22 mouse cellular contexts compared by ENCODE assay signal in genomic region chr6:30319216-30319615, GRCm38 (mm10). TPM values are rescaled to one million over a fixed set of nuclear protein-coding genes. Genes with fewer than 3 reads are reported as not detected.
A peak's percentile ranks its signal among the peaks of the same experiment; 100 is the strongest.
DNase-seq lines count a peak whose midpoint lies in the region; ATAC-seq and TF ChIP-seq lines count a peak whose summit lies in the region.
"Had no signal": no experiment of that assay in that cellular context is flagged by ENCODE, and none has a peak within 500 bp of the region (broad histone marks: within the 10 kb centered on the region; RNA-seq: fewer than 3 reads in every experiment).

No protein-coding gene starts in this region.

- no peak overlapping the region for H3K4me3 ChIP-seq in kidney, adult 2 months (ENCODE audit: insufficient read depth, low read depth, low read length)
- H3K4me3 ChIP-seq in kidney, embryonic 14.5 days (ENCODE audit: low read length) = no peak overlapping the region
- no peak overlapping the region for H3K4me3 ChIP-seq in kidney, embryonic 16.5 days (ENCODE audit: low read length)
- no peak overlapping the region for H3K4me3 ChIP-seq in lung, postnatal 0 days (ENCODE audit: low read depth, low read length)
- H3K4me3 ChIP-seq: embryonic facial prominence, embryonic 13.5 days; embryonic facial prominence, embryonic 15.5 days; erythroblast, embryonic 14.5 days; forebrain, embryonic 10.5 days; forebrain, embryonic 12.5 days had no signal

- WGBS in kidney, adult 2 months = 35% methylated on average over 5 of the region's 5 CpGs
- 76% methylated on average over 5 of the region's 5 CpGs for WGBS in kidney, embryonic 14.5 days
- 77% methylated on average over 5 of the region's 5 CpGs for WGBS in kidney, embryonic 16.5 days
- 61% methylated on average over 5 of the region's 5 CpGs for WGBS in lung, postnatal 0 days

- no peaks in the 10 kb centered on the region for H3K9me3 ChIP-seq in kidney, embryonic 14.5 days (ENCODE audit: control insufficient read depth, low read length)
- no peaks in the 10 kb centered on the region for H3K9me3 ChIP-seq in kidney, embryonic 16.5 days (ENCODE audit: low read length)
- H3K9me3 ChIP-seq in lung, postnatal 0 days (ENCODE audit: low read length) = no peaks in the 10 kb centered on the region
- H3K9me3 ChIP-seq: embryonic facial prominence, embryonic 13.5 days; embryonic facial prominence, embryonic 15.5 days; forebrain, embryonic 10.5 days; forebrain, embryonic 12.5 days had no signal

- no peak for TF ChIP-seq POLR2A in kidney, adult 2 months (IDR thresholded peaks at IDR 0.05; ENCODE audit: low read depth, low read length)

- TF ChIP-seq CTCF in kidney, adult 2 months (conservative IDR thresholded peaks at IDR 0.05; ENCODE audit: insufficient read depth, insufficient read length, low read depth, low read length) = no peak
- TF ChIP-seq CTCF in lung, postnatal 0 days (IDR thresholded peaks at IDR 0.05) = no peak

- no peak for TF ChIP-seq EP300 in lung, postnatal 0 days (IDR thresholded peaks at IDR 0.05)

- H3K27me3 ChIP-seq in kidney, adult 2 months (replicated peaks; ENCODE audit: control insufficient read depth, insufficient read depth, low read length) = no peaks in the 10 kb centered on the region
- H3K27me3 ChIP-seq in kidney, embryonic 14.5 days (ENCODE audit: control insufficient read depth, insufficient read depth, low read length) = no peaks in the 10 kb centered on the region
- no peaks in the 10 kb centered on the region for H3K27me3 ChIP-seq in kidney, embryonic 16.5 days (ENCODE audit: insufficient read depth, low read length)
- H3K27me3 ChIP-seq in lung, postnatal 0 days (replicated peaks; ENCODE audit: insufficient read depth, low read length) = no peaks in the 10 kb centered on the region
- H3K27me3 ChIP-seq: embryonic facial prominence, embryonic 13.5 days; embryonic facial prominence, embryonic 15.5 days; forebrain, embryonic 12.5 days had no signal

- no peak overlapping the region for H3K4me2 ChIP-seq in kidney, embryonic 14.5 days (replicated peaks; ENCODE audit: low read depth, low read length)
- H3K4me2 ChIP-seq in kidney, embryonic 16.5 days (replicated peaks; ENCODE audit: low read depth, low read length) = no peak overlapping the region
- H3K4me2 ChIP-seq in lung, postnatal 0 days (replicated peaks; ENCODE audit: low read depth, low read length) = no peak overlapping the region
- H3K4me2 ChIP-seq: embryonic facial prominence, embryonic 13.5 days; embryonic facial prominence, embryonic 15.5 days; forebrain, embryonic 12.5 days had no signal

- H3K27ac ChIP-seq in kidney, adult 2 months (ENCODE audit: insufficient read depth, low read depth, low read length) = no peak overlapping the region
- H3K27ac ChIP-seq in kidney, embryonic 14.5 days (ENCODE audit: low read depth, low read length) = no peak overlapping the region
- H3K27ac ChIP-seq in kidney, embryonic 16.5 days (ENCODE audit: low read length) = no peak overlapping the region
- no peak overlapping the region for H3K27ac ChIP-seq in lung, postnatal 0 days (ENCODE audit: low read length)
- H3K27ac ChIP-seq: embryonic facial prominence, embryonic 13.5 days; embryonic facial prominence, embryonic 15.5 days; forebrain, embryonic 10.5 days; forebrain, embryonic 12.5 days had no signal

- H3K4me1 ChIP-seq in kidney, adult 2 months (ENCODE audit: control insufficient read depth, insufficient read depth, low read length) = no peaks in the 10 kb centered on the region
- 0 out of 2 replicates have a peak, but pooled peaks cover 3% of the 10 kb centered on the region for H3K4me1 ChIP-seq in kidney, embryonic 14.5 days (ENCODE audit: control insufficient read depth, insufficient read depth, low read length)
- H3K4me1 ChIP-seq in kidney, embryonic 16.5 days (ENCODE audit: insufficient read depth, low read length) = no peaks in the 10 kb centered on the region
- no peaks in the 10 kb centered on the region for H3K4me1 ChIP-seq in lung, postnatal 0 days (ENCODE audit: insufficient read depth, low read depth, low read length)
- H3K4me1 ChIP-seq: forebrain, embryonic 12.5 days had no signal

- H3K36me3 ChIP-seq in kidney, adult 2 months (ENCODE audit: control insufficient read depth, insufficient read depth, low read length) = no peaks in the 10 kb centered on the region
- H3K36me3 ChIP-seq in kidney, embryonic 14.5 days (ENCODE audit: control insufficient read depth, insufficient read depth, low read length) = no peaks in the 10 kb centered on the region
- H3K36me3 ChIP-seq in kidney, embryonic 16.5 days (ENCODE audit: insufficient read depth, low read length) = no peaks in the 10 kb centered on the region
- no peaks in the 10 kb centered on the region for H3K36me3 ChIP-seq in lung, postnatal 0 days (ENCODE audit: insufficient read depth, low read length)
- H3K36me3 ChIP-seq: embryonic facial prominence, embryonic 13.5 days; embryonic facial prominence, embryonic 15.5 days; forebrain, embryonic 10.5 days; forebrain, embryonic 12.5 days had no signal

- no peak overlapping the region for H3K9ac ChIP-seq in kidney, embryonic 14.5 days (ENCODE audit: low read depth, low read length)
- no peak overlapping the region for H3K9ac ChIP-seq in kidney, embryonic 16.5 days (replicated peaks; ENCODE audit: low read length)
- no peak overlapping the region for H3K9ac ChIP-seq in lung, postnatal 0 days (replicated peaks; ENCODE audit: low read depth)
- H3K9ac ChIP-seq: embryonic facial prominence, embryonic 13.5 days; embryonic facial prominence, embryonic 15.5 days; forebrain, embryonic 12.5 days had no signal

- ATAC-seq in kidney, embryonic 14.5 days (ENCODE audit: low FRiP score, low TSS enrichment) = no peak
- ATAC-seq in kidney, embryonic 16.5 days (ENCODE audit: low FRiP score, low TSS enrichment) = no peak
- 0 out of 2 replicates have a peak, but pooled peaks have one; percentile 8 for ATAC-seq in lung, postnatal 0 days
- ATAC-seq: forebrain, embryonic 14.5 days had no signal

- DNase-seq in kidney, adult 2 months = peak; percentile 65
- peak; percentile 62 for DNase-seq in kidney, adult 9 months
- DNase-seq in lung, postnatal 0 days (ENCODE audit: low spot score) = no peak
- no peak for DNase-seq in lung, postnatal 4 days
- DNase-seq: adrenal gland, adult 2 months; adrenal gland, postnatal 10 days; adrenal gland, postnatal 25 days; cerebellum, adult 11 months; cerebellum, adult 18-20 months; cerebellum, adult 8-10 months; cerebellum, adult 9-11 months; cerebellum, postnatal 14 days; cerebellum, postnatal 36 days; embryo, embryonic 11 days had no signal

RNA-seq across cellular contexts. Expression of gene Ube2h, which starts 14.9 kb away (rescaled TPM):
- 35.1 and 38.3 TPM in 2 replicates for polyA plus RNA-seq in kidney, adult 2 months (2012; rRNA removed)
- polyA plus RNA-seq in kidney, embryonic 14.5 days (2014; fragmentation: Nextera tagmentation; extraction: Ambion mirVana) = 45.7 and 68.1 TPM in 2 replicates
- 53.7 and 55.5 TPM in 2 replicates for polyA plus RNA-seq in kidney, embryonic 16.5 days (2015; fragmentation: Nextera tagmentation; extraction: Ambion mirVana)
- polyA plus RNA-seq in lung, postnatal 0 days (2015; fragmentation: Nextera tagmentation; extraction: Ambion mirVana) = 34.5 and 40.3 TPM in 2 replicates

Comparison
In these comparisons a context has a peak if more than half of its experiments do, and no peak if none do; other contexts are left out.
1. DNase-seq: peak in kidney, adult 2 months (single experiment) and kidney, adult 9 months (single experiment); none in lung, postnatal 0 days (single experiment) and lung, postnatal 4 days (0 of 2).